Mouse (Mus musculus): ENCODE results near the gene Kat2b. TPM values are rescaled to one million over a fixed set of nuclear protein-coding genes. Genes with fewer than 3 reads are reported as not detected.
A peak's percentile ranks its signal among the peaks of the same experiment; 100 is the strongest.
"Not testable (repeated sequence)": the region's sequence is repeated elsewhere in the genome, so short reads cannot be mapped to it uniquely, and the experiment has no call there.

The Kat2b gene
- polyA plus RNA-seq, 1 experiment from 2014 or later, result 30.7 TPM

- H3K36me3 ChIP-seq (ENCODE audit: inconsistent target), result no peaks in the 10 kb centered on the region
- H3K27ac ChIP-seq, result peak within 1 kb of the TSS; percentile 80
- peaks cover 35% of the 10 kb centered on the region for H3K79me2 ChIP-seq (ENCODE audit: inconsistent target)
- under 1% methylated on average over 78 of the region's 78 CpGs for WGBS (ENCODE audit: missing documents)
- H3K4me3 ChIP-seq (ENCODE audit: inconsistent target), result peak within 1 kb of the TSS; percentile 83
These were observed 122.5 kb downstream of the Kat2b start, which contains the start of gene Sgo1 for GRCm38 (mm10) chr17:53688877-53689802. Gene Sgo1, minus strand, starts transcription at chr17:53689333.

GRCm38 (mm10) chr17:53689946-53690345 is 123.3 kb downstream of the Kat2b start:
- H3K27ac ChIP-seq, result peak overlapping the region; percentile 80
- 12% methylated on average over 7 of the region's 7 CpGs for WGBS (ENCODE audit: missing documents)
- peaks cover 35% of the 10 kb centered on the region for H3K79me2 ChIP-seq (ENCODE audit: inconsistent target)
- H3K4me3 ChIP-seq (ENCODE audit: inconsistent target), result peak overlapping the region; percentile 57
- H3K36me3 ChIP-seq (ENCODE audit: inconsistent target), result no peaks in the 10 kb centered on the region

GRCm38 (mm10) chr17:53694039-53694438 is 127.4 kb downstream of the Kat2b start:
- WGBS (ENCODE audit: missing documents), result 100% methylated on average over 2 of the region's 2 CpGs
- Histone ChIP-seq H3K4me3 (ENCODE audit: inconsistent target) (no peak overlapping the region), H3K36me3 (ENCODE audit: inconsistent target) (no peaks in the 10 kb centered on the region), H3K79me2 (ENCODE audit: inconsistent target) (no peaks in the 10 kb centered on the region), H3K27ac (no peak overlapping the region)

GRCm38 (mm10) chr17:53697521-53697920 is 130.9 kb downstream of the Kat2b start:
- H3K79me2 ChIP-seq (ENCODE audit: inconsistent target); H3K27ac ChIP-seq; H3K36me3 ChIP-seq (ENCODE audit: inconsistent target); H3K4me3 ChIP-seq (ENCODE audit: inconsistent target): not testable (repeated sequence)
- 92% methylated on average over 6 of the region's 8 CpGs for WGBS (ENCODE audit: missing documents)

GRCm38 (mm10) chr17:53714453-53714852 is 147.8 kb downstream of the Kat2b start:
- WGBS (ENCODE audit: missing documents), result 45% methylated on average over 1 of the region's 1 CpGs
- H3K79me2 ChIP-seq (ENCODE audit: inconsistent target), result no peaks in the 10 kb centered on the region
- H3K27ac ChIP-seq, result no peak overlapping the region
- H3K36me3 ChIP-seq (ENCODE audit: inconsistent target), result no peaks in the 10 kb centered on the region
- H3K4me3 ChIP-seq (ENCODE audit: inconsistent target), result no peak overlapping the region

- not testable (repeated sequence) for H3K4me3 ChIP-seq (ENCODE audit: inconsistent target); H3K36me3 ChIP-seq (ENCODE audit: inconsistent target); H3K79me2 ChIP-seq (ENCODE audit: inconsistent target); H3K27ac ChIP-seq
- WGBS (ENCODE audit: missing documents), result 70% methylated on average over 1 of the region's 1 CpGs
These were observed 148.5 kb downstream of the Kat2b start for GRCm38 (mm10) chr17:53715161-53715560.

GRCm38 (mm10) chr17:53718474-53718873 is 151.8 kb downstream of the Kat2b start:
- no peak overlapping the region for H3K27ac ChIP-seq
- H3K36me3 ChIP-seq (ENCODE audit: inconsistent target), result no peaks in the 10 kb centered on the region
- H3K79me2 ChIP-seq (ENCODE audit: inconsistent target), result no peaks in the 10 kb centered on the region
- H3K4me3 ChIP-seq (ENCODE audit: inconsistent target), result no peak overlapping the region
- WGBS (ENCODE audit: missing documents), result 77% methylated on average over 1 of the region's 1 CpGs

- H3K4me3 ChIP-seq (ENCODE audit: inconsistent target), result not testable (repeated sequence)
- 100% methylated on average over 2 of the region's 3 CpGs for WGBS (ENCODE audit: missing documents)
These were observed 152.3 kb downstream of the Kat2b start for GRCm38 (mm10) chr17:53718916-53719315.

More at GRCm38 (mm10) chr17:53718916-53719315, 152.3 kb downstream of the Kat2b start:
- not testable (repeated sequence) for H3K79me2 ChIP-seq (ENCODE audit: inconsistent target); H3K36me3 ChIP-seq (ENCODE audit: inconsistent target); H3K27ac ChIP-seq

Other genes starting within 250 kb of the Kat2b start
- not detected in 3 replicates for gene Efhb, start 103.5 kb upstream of the Kat2b start, polyA plus RNA-seq (2018)
- 66.5 to 84.2 TPM (median 67.4 TPM) in 3 replicates for gene Rab5a, start 87.6 kb upstream of the Kat2b start, polyA plus RNA-seq (2018)
- not detected in 3 replicates for gene Pp2d1, start 27.4 kb upstream of the Kat2b start, polyA plus RNA-seq (2018)
- gene Sgo1, start 122.5 kb downstream of the Kat2b start, polyA plus RNA-seq (2018), result 0.23 to 2.2 TPM (median 1.2 TPM) in 3 replicates